Mouse (Mus musculus) lung, embryonic 14.5 days (tissue): ENCODE results near the gene Polr3c. TPM values are rescaled to one million over a fixed set of nuclear protein-coding genes. Genes with fewer than 3 reads are reported as not detected.
A peak's percentile ranks its signal among the peaks of the same experiment; 100 is the strongest.

Experiments used
- ATAC-seq: fragments of 200-750 bp; cut with Nextera tagmentation; 2 replicates; pipeline ENCODE4 v1.8.0; 2017; ENCODE audit warnings: mild to moderate bottlenecking, moderate TSS enrichment, moderate library complexity; ENCODE audit not compliant: insufficient read depth
- DNase-seq: peaks from one replicate; pipeline ENCODE4 v3.0.0-alpha.2; 2015
- H3K27ac ChIP-seq: fragments of 300-500 bp; sonication (generic); 2 replicates; pipeline ENCODE4 v1.5.1; 2014; ENCODE audit warnings: low read depth, mild to moderate bottlenecking, moderate library complexity
- H3K27me3 ChIP-seq: fragments of 300-500 bp; sonication (generic); 2 replicates; pipeline ENCODE4 v1.6.1; 2014; ENCODE audit warnings: low read length, control low read depth; ENCODE audit not compliant: insufficient read depth
- H3K36me3 ChIP-seq: fragments of 300-500 bp; sonication (generic); 2 replicates; pipeline ENCODE4 v1.6.1; 2014; ENCODE audit warnings: control low read depth; ENCODE audit not compliant: insufficient read depth
- H3K4me1 ChIP-seq: fragments of 300-500 bp; sonication (generic); 2 replicates; pipeline ENCODE4 v1.6.1; 2014; ENCODE audit warnings: antibody characterized with exemption, control low read depth; ENCODE audit not compliant: insufficient read depth
- H3K4me2 ChIP-seq: fragments of 300-500 bp; sonication (generic); 2 replicates; pipeline ENCODE4 v1.6.1; 2014; ENCODE audit warnings: mild to moderate bottlenecking
- H3K4me3 ChIP-seq: fragments of 300-500 bp; sonication (generic); 2 replicates; pipeline ENCODE4 v1.5.1; 2014; ENCODE audit warnings: low read depth, low read length
- H3K9ac ChIP-seq: fragments of 300-500 bp; sonication (generic); 2 replicates; pipeline ENCODE4 v1.6.1; 2014
- H3K9me3 ChIP-seq: fragments of 300-500 bp; sonication (generic); 2 replicates; pipeline ENCODE4 v1.6.1; 2016; ENCODE audit warnings: low read depth, low read length, control low read depth
- CTCF ChIP-seq: IDR thresholded peaks from 2 replicates; pipeline ENCODE4 v1.5.1; 2016; ENCODE audit warnings: antibody characterized with exemption, low read depth
- WGBS: fragments of 180-500 bp; shearing (Covaris S2); extraction: QIAGEN DNeasy Blood & Tissue Kit; methylation state at CpG from one replicate; pipeline ENCODE4 v1.1.7; 2014; 5-methylcytosine and 5-hydroxymethylcytosine counted together
- polyA plus RNA-seq: library from polyadenylated mRNA; unstranded; fragments of >200 nt; fragmentation: Nextera tagmentation; extraction: Ambion mirVana; gene quantifications from 2 replicates; pipeline ENCODE4 v1.2.1, GENCODE M21; 2014

Polr3c gene
- polyA plus RNA-seq: 33.7 and 34.2 TPM in 2 replicates

- Histone ChIP-seq H3K9me3 (no peaks in the 10 kb centered on the region), H3K4me1 (peaks cover 14% of the 10 kb centered on the region), H3K9ac (peak within 1 kb of the TSS; percentile 82), H3K36me3 (peaks cover 21% of the 10 kb centered on the region), H3K4me3 (peak within 1 kb of the TSS; percentile 93), H3K27ac (peak within 1 kb of the TSS; percentile 84), H3K4me2 (peak within 1 kb of the TSS; percentile 62), H3K27me3 (no peaks in the 10 kb centered on the region)
- 0% methylated on average over 52 of the region's 52 CpGs for WGBS
- TF ChIP-seq CTCF: no peak
- DNase-seq (peak; percentile 97), ATAC-seq (peak; percentile 99)
Observed at GRCm38 (mm10) chr3:96727343-96727827, at the start of gene Polr3c, which contains the start of gene Rnf115. TSS of gene Polr3c (minus strand) at chr3:96727628. TSS of gene Rnf115 (plus strand) at chr3:96727664.

DNA sequence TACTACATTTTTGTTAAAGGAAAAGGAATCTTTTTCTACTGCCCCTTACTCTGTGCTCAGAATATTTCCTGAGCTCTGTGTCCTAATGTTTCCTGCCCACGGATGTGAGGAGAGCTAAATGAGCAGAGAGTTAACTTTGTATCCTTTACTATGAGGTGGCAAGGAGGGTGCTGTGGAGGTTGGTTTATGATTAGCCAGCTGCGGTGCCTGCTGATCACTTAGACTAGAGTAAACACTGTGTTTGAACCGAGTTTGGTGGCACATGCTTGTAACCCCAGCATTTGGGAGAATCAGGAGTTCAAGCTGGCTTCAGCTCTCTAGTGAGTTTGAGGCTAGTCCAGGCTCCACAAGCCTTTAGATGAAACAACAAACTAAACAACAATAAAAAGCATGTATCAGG lies 49.7 kb upstream of the Polr3c start:
- H3K36me3 ChIP-seq: no peaks in the 10 kb centered on the region
- no peaks in the 10 kb centered on the region for H3K4me1 ChIP-seq
- H3K9me3 ChIP-seq: no peaks in the 10 kb centered on the region
- TF ChIP-seq CTCF: no peak
- no peak overlapping the region for H3K4me3 ChIP-seq
- 44% methylated on average over 3 of the region's 3 CpGs for WGBS
- H3K9ac ChIP-seq: no peak overlapping the region
- H3K27me3 ChIP-seq: no peaks in the 10 kb centered on the region
- no peak overlapping the region for H3K4me2 ChIP-seq
- DNase-seq: no peak
- H3K27ac ChIP-seq: no peak overlapping the region
- no peak for ATAC-seq

DNA sequence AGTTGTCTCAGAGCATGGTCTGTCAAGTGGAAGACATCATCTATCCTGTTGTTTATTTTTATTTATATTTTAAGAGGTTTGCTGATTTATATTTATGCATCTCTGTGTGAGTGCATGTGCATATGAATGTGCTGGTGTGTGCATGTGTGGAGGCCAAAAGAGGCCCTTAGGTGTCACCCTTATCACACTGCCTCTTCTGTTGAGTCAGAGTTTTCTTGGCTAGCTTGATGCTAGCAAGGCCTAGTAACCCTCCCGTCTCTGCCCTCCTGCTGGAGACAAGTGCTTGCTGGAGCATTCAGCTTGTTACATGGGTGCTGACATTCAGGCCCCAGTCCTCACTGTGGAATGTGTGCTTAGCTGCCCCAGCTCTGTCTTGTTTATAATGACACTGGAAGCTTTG lies 45.5 kb upstream of the Polr3c start:
- no peak for TF ChIP-seq CTCF
- no peak overlapping the region for H3K4me2 ChIP-seq
- DNase-seq (no peak), ATAC-seq (no peak)
- WGBS: 45% methylated on average over 1 of the region's 1 CpGs
- H3K4me3 ChIP-seq: no peak overlapping the region
- no peaks in the 10 kb centered on the region for H3K9me3 ChIP-seq
- no peak overlapping the region for H3K9ac ChIP-seq
- H3K27ac ChIP-seq: no peak overlapping the region
- no peaks in the 10 kb centered on the region for H3K27me3 ChIP-seq
- H3K36me3 ChIP-seq: no peaks in the 10 kb centered on the region
- no peaks in the 10 kb centered on the region for H3K4me1 ChIP-seq

GRCm38 (mm10) chr3:96769971-96770370 lies 42.5 kb upstream of the Polr3c start:
- no peak overlapping the region for H3K4me2 ChIP-seq
- no peak overlapping the region for H3K4me3 ChIP-seq
- DNase-seq: no peak
- no peak for ATAC-seq
- H3K27ac ChIP-seq: no peak overlapping the region
- H3K9ac ChIP-seq: no peak overlapping the region
- no peaks in the 10 kb centered on the region for H3K27me3 ChIP-seq
- H3K9me3 ChIP-seq: no peaks in the 10 kb centered on the region
- no peaks in the 10 kb centered on the region for H3K36me3 ChIP-seq
- WGBS: 86% methylated on average over 5 of the region's 5 CpGs
- no peaks in the 10 kb centered on the region for H3K4me1 ChIP-seq
- TF ChIP-seq CTCF: no peak

DNA sequence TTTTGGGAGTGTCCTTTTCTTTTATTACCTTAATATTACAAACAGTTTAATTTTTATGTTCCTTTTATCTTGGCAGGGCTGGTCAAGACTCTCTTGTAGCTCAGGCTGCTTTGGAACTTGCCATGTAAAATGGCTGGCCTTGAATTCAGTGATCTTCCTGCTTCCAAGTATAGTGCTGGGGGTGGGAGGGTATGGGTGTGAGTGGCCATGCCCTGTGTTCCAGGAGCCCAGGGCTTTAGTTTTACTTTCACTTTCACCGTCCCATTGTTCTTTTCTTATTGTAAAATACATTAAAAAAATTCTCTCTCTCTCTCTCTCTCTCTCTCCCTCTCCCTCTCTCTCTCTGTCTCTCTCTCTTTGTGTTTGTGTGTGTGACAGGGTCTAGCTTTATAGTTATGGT lies 37.1 kb upstream of the Polr3c start:
- peak; percentile 9 for DNase-seq

DNA sequence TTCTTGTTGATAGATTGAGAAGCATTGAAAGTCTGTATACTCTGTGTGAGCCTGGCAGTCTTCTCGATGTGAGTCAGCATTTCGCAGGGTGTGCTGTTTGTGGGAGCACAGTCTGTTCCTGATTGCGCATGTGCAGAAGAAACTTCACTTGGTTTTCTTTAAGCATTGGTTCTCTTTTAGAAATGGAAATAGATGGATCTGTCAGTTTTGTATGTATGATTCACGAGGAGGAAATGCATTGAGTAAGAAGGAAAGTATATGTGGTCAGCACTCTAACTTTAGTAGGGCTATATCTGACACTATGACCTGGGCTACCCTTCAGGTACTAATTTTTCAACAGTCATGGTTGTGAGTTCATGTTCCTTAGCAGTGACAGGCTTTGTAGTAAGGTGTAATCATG lies 32.3 kb upstream of the Polr3c start:
- H3K4me2 ChIP-seq: no peak overlapping the region
- no peaks in the 10 kb centered on the region for H3K9me3 ChIP-seq
- no peak for TF ChIP-seq CTCF
- ATAC-seq: no peak
- WGBS: 88% methylated on average over 4 of the region's 4 CpGs
- no peak overlapping the region for H3K4me3 ChIP-seq
- H3K4me1 ChIP-seq: no peaks in the 10 kb centered on the region
- no peak overlapping the region for H3K27ac ChIP-seq
- H3K36me3 ChIP-seq: peaks cover 6% of the 10 kb centered on the region; the same call in 1 of the 2 replicates
- DNase-seq: no peak
- H3K27me3 ChIP-seq: no peaks in the 10 kb centered on the region
- H3K9ac ChIP-seq: no peak overlapping the region

More for the DNA sequence above, 37.1 kb upstream of the Polr3c start:
- WGBS: 76% methylated on average over 1 of the region's 1 CpGs
- no peak for ATAC-seq
- no peaks in the 10 kb centered on the region for H3K36me3 ChIP-seq
- TF ChIP-seq CTCF: no peak
- no peak overlapping the region for H3K4me3 ChIP-seq
- H3K9ac ChIP-seq: no peak overlapping the region
- H3K27ac ChIP-seq: no peak overlapping the region
- no peaks in the 10 kb centered on the region for H3K9me3 ChIP-seq
- no peak overlapping the region for H3K4me2 ChIP-seq
- no peaks in the 10 kb centered on the region for H3K4me1 ChIP-seq
- H3K27me3 ChIP-seq: no peaks in the 10 kb centered on the region

- no peak for TF ChIP-seq CTCF
- H3K4me3 ChIP-seq: no peak overlapping the region
- H3K9me3 ChIP-seq: no peaks in the 10 kb centered on the region
- no peak overlapping the region for H3K9ac ChIP-seq
- 73% methylated on average over 7 of the region's 7 CpGs for WGBS
- no peaks in the 10 kb centered on the region for H3K27me3 ChIP-seq
- DNase-seq (no peak), ATAC-seq (no peak)
- no peaks in the 10 kb centered on the region for H3K4me1 ChIP-seq
- peaks cover 6% of the 10 kb centered on the region; the same call in 1 of the 2 replicates for H3K36me3 ChIP-seq
- H3K27ac ChIP-seq: no peak overlapping the region
- H3K4me2 ChIP-seq: no peak overlapping the region
Observed at GRCm38 (mm10) chr3:96757691-96758090, 30.3 kb upstream of the Polr3c start.

DNA sequence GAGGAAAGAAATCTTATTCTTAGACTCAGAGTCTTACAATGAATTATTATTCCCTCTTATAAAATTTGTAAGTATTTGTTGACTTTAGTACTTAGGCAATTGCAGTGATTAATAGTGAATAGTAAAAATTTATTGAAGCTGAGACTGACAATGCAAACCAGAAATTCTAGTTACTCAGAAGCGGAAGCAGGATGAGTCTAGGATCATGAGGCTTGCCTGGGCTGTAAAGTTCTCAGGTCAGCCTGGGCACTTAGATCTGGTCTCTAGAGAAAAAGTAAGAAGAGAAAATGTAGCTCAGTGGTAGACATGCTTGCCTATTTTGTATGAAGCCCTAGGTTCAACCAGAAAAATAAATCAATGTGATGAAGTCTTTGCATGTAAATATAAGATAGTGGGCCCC lies 28.5 kb upstream of the Polr3c start:
- DNase-seq (no peak), ATAC-seq (no peak)
- H3K9me3 ChIP-seq: no peaks in the 10 kb centered on the region
- WGBS: 86% methylated on average over 1 of the region's 1 CpGs
- H3K4me2 ChIP-seq: no peak overlapping the region
- no peak overlapping the region for H3K9ac ChIP-seq
- peaks cover 6% of the 10 kb centered on the region; the same call in 1 of the 2 replicates for H3K36me3 ChIP-seq
- H3K4me1 ChIP-seq: no peaks in the 10 kb centered on the region
- no peak overlapping the region for H3K27ac ChIP-seq
- no peak for TF ChIP-seq CTCF
- no peaks in the 10 kb centered on the region for H3K27me3 ChIP-seq
- H3K4me3 ChIP-seq: no peak overlapping the region
